Mouse (Mus musculus) midbrain, embryonic 11.5 days (tissue): ENCODE measurements around the gene Habp4. TPM values are rescaled to one million over a fixed set of nuclear protein-coding genes. Genes with fewer than 3 reads are reported as not detected.

Source experiments
- ATAC-seq: fragments of 200-750 bp; cut with Nextera tagmentation; 2 replicates; pipeline ENCODE4 v1.8.0; 2017; ENCODE audit warnings: moderate TSS enrichment, moderate library complexity; ENCODE audit not compliant: low FRiP score
- DNase-seq: peaks from one replicate; pipeline ENCODE4 v3.0.0; 2015; ENCODE audit warnings: low spot score; ENCODE audit errors: missing footprints
- H3K27ac ChIP-seq: fragments of 300-500 bp; sonication (generic); 2 replicates; pipeline ENCODE4 v1.5.1; 2014; ENCODE audit warnings: low read depth, low read length
- H3K27me3 ChIP-seq: fragments of 300-500 bp; sonication (generic); 2 replicates; pipeline ENCODE4 v1.6.1; 2014; ENCODE audit warnings: mild to moderate bottlenecking, low read length, moderate library complexity, mixed read lengths; ENCODE audit not compliant: control insufficient read depth, insufficient read depth
- H3K36me3 ChIP-seq: fragments of 300-500 bp; sonication (generic); 2 replicates; pipeline ENCODE4 v1.6.1; 2014; ENCODE audit warnings: mild to moderate bottlenecking, low read length, moderate library complexity, mixed read lengths; ENCODE audit not compliant: control insufficient read depth, insufficient read depth
- H3K4me1 ChIP-seq: fragments of 300-500 bp; sonication (generic); 2 replicates; pipeline ENCODE4 v1.6.1; 2014; ENCODE audit warnings: low read length; ENCODE audit not compliant: control insufficient read depth, insufficient read depth
- H3K4me2 ChIP-seq: fragments of 300-500 bp; sonication (generic); 2 replicates; pipeline ENCODE4 v1.6.1; 2014; ENCODE audit warnings: mild to moderate bottlenecking, moderate library complexity
- H3K4me3 ChIP-seq: fragments of 300-500 bp; sonication (generic); 2 replicates; pipeline ENCODE4 v1.5.1; 2014; ENCODE audit warnings: low read depth, low read length
- H3K9ac ChIP-seq: fragments of 300-500 bp; sonication (generic); 2 replicates; pipeline ENCODE4 v1.6.1; 2014; ENCODE audit warnings: low read length
- H3K9me3 ChIP-seq: fragments of 300-500 bp; sonication (generic); 2 replicates; pipeline ENCODE4 v1.6.1; 2016; ENCODE audit warnings: low read length; ENCODE audit not compliant: control insufficient read depth
- WGBS: fragments of 180-500 bp; shearing (Covaris S2); extraction: QIAGEN DNeasy Blood & Tissue Kit; methylation state at CpG from one replicate; pipeline ENCODE4 v1.1.7; 2014; 5-methylcytosine and 5-hydroxymethylcytosine counted together
- polyA plus RNA-seq: library from polyadenylated mRNA; unstranded; fragments of >200 nt; fragmentation: Nextera tagmentation; extraction: Ambion mirVana; gene quantifications from 2 replicates; pipeline ENCODE4 v1.2.1, GENCODE M21; 2014

The Habp4 gene
- polyA plus RNA-seq: 23.1 and 23.4 TPM in 2 replicates

DNA sequence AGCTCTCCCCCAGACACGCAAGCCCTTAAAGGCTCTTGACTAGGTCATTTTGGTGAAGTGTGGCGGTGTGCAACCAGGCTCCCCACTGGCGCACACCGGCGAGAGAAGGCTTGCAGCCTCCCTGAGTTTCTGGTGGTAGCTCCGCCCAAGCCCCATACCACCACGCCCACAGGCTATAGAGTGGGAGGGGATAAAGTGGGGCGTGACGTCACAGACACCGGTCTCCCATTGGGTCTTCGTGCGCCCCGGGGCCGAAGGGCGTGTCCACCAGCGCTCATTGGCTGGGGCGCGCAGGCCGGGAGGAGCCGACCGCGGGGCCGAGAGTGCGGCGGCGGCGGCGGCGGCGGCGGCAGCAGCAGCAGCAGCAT lies at the start of gene Habp4:
Gene Habp4, plus strand, starts transcription at position 277 of the 368 bp plus-strand sequence.
- Histone ChIP-seq H3K4me1 (peaks cover 10% of the 10 kb centered on the region), H3K9me3 (no peaks in the 10 kb centered on the region), H3K9ac (peak within 1 kb of the TSS; percentile 81), H3K4me3 (peak within 1 kb of the TSS; percentile 78), H3K27ac (peak within 1 kb of the TSS; percentile 67), H3K36me3 (no peaks in the 10 kb centered on the region), H3K27me3 (peaks cover 9% of the 10 kb centered on the region), H3K4me2 (peak within 1 kb of the TSS; percentile 98)
- DNase-seq (peak; percentile 100), ATAC-seq (peak; percentile 99)
- 1% methylated on average over 23 of the region's 31 CpGs for WGBS

DNA sequence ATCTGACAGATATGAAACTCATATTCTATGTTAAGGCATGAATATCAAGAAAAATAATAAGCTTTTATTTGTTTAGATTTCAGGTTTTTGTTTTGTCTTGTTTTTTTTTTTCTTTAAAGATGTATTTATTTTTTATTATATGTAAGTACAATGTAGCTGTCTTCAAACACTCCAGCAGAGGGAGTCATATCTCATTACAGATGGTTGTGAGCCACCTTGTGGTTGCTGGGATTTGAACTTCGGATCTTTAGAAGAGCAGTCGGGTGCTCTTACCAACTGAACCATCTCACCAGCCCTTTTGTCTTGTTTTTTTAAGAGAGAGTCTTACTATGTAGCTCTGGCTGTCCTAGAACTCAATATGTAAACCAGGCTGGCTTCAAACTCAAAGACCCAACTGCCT lies 44.2 kb upstream of the Habp4 start:
- no peak for DNase-seq
- Histone ChIP-seq H3K9ac (no peak overlapping the region), H3K4me1 (no peaks in the 10 kb centered on the region), H3K9me3 (no peaks in the 10 kb centered on the region), H3K27me3 (no peaks in the 10 kb centered on the region), H3K27ac (no peak overlapping the region), H3K4me2 (no peak overlapping the region), H3K4me3 (no peak overlapping the region), H3K36me3 (no peaks in the 10 kb centered on the region)
- WGBS: 63% methylated on average over 2 of the region's 2 CpGs
- ATAC-seq: no peak

DNA sequence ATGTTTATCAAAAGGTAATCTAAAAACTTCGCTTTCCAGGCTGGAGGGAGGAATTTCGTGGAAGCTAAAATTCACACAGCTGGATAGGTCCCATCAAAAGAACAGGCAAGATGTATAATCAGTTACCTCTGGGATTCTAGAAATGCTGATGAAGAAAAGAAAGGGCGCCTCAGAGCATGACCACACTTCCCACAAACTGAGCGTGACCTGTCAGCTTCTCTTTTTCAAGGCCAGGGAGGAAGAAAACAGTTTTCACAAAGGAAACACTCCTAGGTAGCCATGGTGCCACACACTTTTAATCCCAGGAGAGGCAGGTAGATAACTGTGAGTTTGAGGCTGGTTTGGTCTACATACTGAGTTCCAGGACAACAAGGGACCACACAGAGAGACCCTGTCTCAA lies 40.9 kb upstream of the Habp4 start:
- Histone ChIP-seq H3K4me3 (no peak overlapping the region), H3K9me3 (peaks cover 3% of the 10 kb centered on the region; the same call in 1 of the 2 replicates), H3K27ac (no peak overlapping the region), H3K27me3 (no peaks in the 10 kb centered on the region), H3K36me3 (no peaks in the 10 kb centered on the region), H3K9ac (no peak overlapping the region), H3K4me2 (no peak overlapping the region), H3K4me1 (no peaks in the 10 kb centered on the region)
- ATAC-seq (no peak), DNase-seq (no peak)
- 61% methylated on average over 4 of the region's 4 CpGs for WGBS

DNA sequence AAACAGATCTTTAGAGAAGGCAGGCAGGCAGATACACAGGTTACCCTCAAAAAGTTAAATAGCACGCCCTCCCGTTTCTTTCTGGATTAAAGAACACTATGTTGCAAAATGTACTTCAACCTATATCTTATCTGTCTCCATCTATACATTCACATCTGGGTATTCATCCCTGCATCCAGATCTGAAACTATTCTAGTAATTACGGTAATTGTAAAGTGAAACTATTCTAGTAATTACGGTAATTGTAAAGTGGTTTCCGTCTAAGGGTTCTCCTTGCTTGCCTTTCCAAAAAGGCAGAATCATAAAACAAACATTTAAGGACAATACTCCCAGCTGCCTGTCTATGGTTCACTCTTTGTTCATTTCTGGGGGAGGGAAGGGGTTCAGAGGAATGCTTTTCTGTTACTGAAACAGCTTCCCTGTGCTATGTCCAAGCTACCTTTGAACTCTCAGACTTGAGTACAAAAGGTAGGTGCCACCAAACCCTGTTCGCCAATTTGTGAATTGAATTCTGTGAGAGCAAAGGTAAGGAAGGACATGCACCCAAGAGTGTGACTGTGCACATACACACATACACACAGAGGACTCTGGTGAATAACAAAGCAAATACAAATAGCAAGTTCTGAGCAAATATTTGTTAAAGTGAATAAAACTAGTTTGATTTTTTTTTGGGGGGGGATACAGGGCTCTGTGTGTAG lies 38.0 kb upstream of the Habp4 start:
- peak; percentile 85 for DNase-seq
- Histone ChIP-seq H3K4me1 (no peaks in the 10 kb centered on the region), H3K36me3 (no peaks in the 10 kb centered on the region), H3K4me2 (no peak overlapping the region), H3K27ac (no peak overlapping the region), H3K9ac (no peak overlapping the region), H3K27me3 (no peaks in the 10 kb centered on the region), H3K9me3 (peaks cover 3% of the 10 kb centered on the region; the same call in 1 of the 2 replicates), H3K4me3 (no peak overlapping the region)
- ATAC-seq: no peak
- WGBS: 29% methylated on average over 6 of the region's 6 CpGs

DNA sequence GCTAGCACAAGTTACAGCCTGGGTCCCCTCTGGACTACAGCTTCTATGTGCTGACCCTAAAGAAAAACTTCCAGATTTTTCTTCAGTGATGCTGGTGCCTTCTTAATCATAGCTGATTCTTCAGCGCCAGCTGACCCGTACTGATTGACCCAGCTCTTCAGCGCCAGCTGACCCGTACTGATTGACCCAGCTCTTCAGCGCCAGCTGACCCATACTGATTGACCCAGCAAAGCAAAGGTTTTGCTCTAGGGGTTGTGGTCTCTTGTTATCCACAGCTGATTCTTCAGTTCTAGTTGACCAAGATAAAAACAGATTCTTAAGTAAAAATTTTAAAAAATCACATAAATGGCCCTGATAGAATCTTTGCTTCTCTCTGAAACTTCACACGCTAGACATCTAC lies 36.7 kb upstream of the Habp4 start:
- WGBS: 80% methylated on average over 6 of the region's 6 CpGs
- no peaks in the 10 kb centered on the region for H3K36me3 ChIP-seq
- DNase-seq: peak; percentile 75

GRCm38 (mm10) chr13:64126316-64126715 lies 35.3 kb upstream of the Habp4 start:
- no peak overlapping the region for H3K9ac ChIP-seq
- H3K36me3 ChIP-seq: no peaks in the 10 kb centered on the region
- H3K27me3 ChIP-seq: no peaks in the 10 kb centered on the region
- 55% methylated on average over 4 of the region's 4 CpGs for WGBS
- no peak for DNase-seq
- H3K9me3 ChIP-seq: peaks cover 3% of the 10 kb centered on the region; the same call in 1 of the 2 replicates
- 0 out of 2 replicates have a peak, but pooled peaks cover 2% of the 10 kb centered on the region for H3K4me1 ChIP-seq
- no peak for ATAC-seq
- no peak overlapping the region for H3K4me3 ChIP-seq
- no peak overlapping the region for H3K4me2 ChIP-seq
- no peak overlapping the region for H3K27ac ChIP-seq

More for the DNA sequence above, 36.7 kb upstream of the Habp4 start:
- no peaks in the 10 kb centered on the region for H3K27me3 ChIP-seq
- no peak overlapping the region for H3K4me2 ChIP-seq
- ATAC-seq: no peak
- H3K9me3 ChIP-seq: peaks cover 3% of the 10 kb centered on the region; the same call in 1 of the 2 replicates
- 0 out of 2 replicates have a peak, but pooled peaks cover 2% of the 10 kb centered on the region for H3K4me1 ChIP-seq
- no peak overlapping the region for H3K4me3 ChIP-seq
- H3K9ac ChIP-seq: no peak overlapping the region
- H3K27ac ChIP-seq: no peak overlapping the region

DNA sequence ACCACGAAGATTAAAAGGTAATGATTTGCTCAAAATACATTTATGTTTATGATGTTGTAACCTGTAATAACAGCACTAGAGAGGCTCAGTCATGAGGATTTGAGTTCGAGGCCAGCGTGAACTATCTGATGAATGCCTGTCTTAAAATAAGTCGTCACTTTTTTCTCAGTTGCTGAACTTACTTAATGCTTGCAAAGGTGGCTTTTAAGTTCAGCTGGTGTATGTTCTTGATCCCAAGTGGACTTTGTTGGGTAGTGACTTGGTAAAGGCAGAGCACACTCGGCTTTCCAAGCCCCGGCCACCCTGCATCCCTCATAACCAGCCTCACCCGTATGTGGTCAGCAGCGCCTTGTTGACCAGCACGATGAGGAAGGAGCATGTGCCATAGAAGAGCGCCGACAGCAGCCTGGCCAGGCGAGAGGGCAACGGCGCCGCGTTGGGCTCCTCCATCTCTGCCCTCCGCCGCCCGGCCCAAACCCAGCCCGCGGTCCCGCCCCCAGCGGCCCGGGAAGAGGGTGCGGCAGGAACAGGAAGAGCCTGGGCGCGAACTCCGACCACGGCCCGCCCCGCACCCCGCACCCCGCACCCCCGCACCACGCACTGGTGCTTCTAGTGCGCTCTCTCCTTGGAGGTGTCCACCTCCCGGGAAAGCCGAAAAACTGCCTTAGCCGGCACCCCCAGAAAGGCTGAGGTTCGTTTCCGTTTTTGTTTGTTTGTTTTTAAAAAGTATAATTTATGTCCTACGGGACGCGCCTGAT lies 32.6 kb upstream of the Habp4 start, which contains the start of gene Slc35d2:
Gene Slc35d2, minus strand, starts transcription at position 511 of the 758 bp plus-strand sequence.
- H3K27ac ChIP-seq: no peak within 1 kb of the TSS
- WGBS: 10% methylated on average over 44 of the region's 44 CpGs
- ATAC-seq: peak; percentile 83
- no peaks in the 10 kb centered on the region for H3K9me3 ChIP-seq
- peak; percentile 93 for DNase-seq
- H3K27me3 ChIP-seq: no peaks in the 10 kb centered on the region
- peak within 1 kb of the TSS; percentile 60 for H3K9ac ChIP-seq
- peak within 1 kb of the TSS; percentile 44 for H3K4me3 ChIP-seq
- H3K4me2 ChIP-seq: peak within 1 kb of the TSS; percentile 78
- H3K4me1 ChIP-seq: 0 out of 2 replicates have a peak, but pooled peaks cover 2% of the 10 kb centered on the region
- H3K36me3 ChIP-seq: 0 out of 2 replicates have a peak, but pooled peaks cover 3% of the 10 kb centered on the region

- Histone ChIP-seq H3K36me3 (peaks cover 3% of the 10 kb centered on the region; the same call in 1 of the 2 replicates), H3K9me3 (no peaks in the 10 kb centered on the region), H3K4me2 (peak overlapping the region; percentile 78), H3K4me1 (0 out of 2 replicates have a peak, but pooled peaks cover 2% of the 10 kb centered on the region), H3K27me3 (no peaks in the 10 kb centered on the region), H3K27ac (no peak overlapping the region), H3K4me3 (peak overlapping the region; percentile 44), H3K9ac (peak overlapping the region; percentile 60; the same call in 1 of the 2 replicates)
- DNase-seq (peak; percentile 91), ATAC-seq (peak; percentile 65; the same call in 1 of the 2 replicates)
- 50% methylated on average over 15 of the region's 15 CpGs for WGBS
Measured at GRCm38 (mm10) chr13:64129616-64130375, 31.8 kb upstream of the Habp4 start.
